ENCODE assay signal across 7 mouse cellular contexts in genomic region chr5:38476861-38477565, GRCm38 (mm10). TPM values are rescaled to one million over a fixed set of nuclear protein-coding genes. Genes with fewer than 3 reads are reported as not detected.
DNase-seq lines count a peak whose midpoint lies in the region; ATAC-seq and TF ChIP-seq lines count a peak whose summit lies in the region.

No protein-coding gene starts in this region.

- no peak for ATAC-seq in midbrain, embryonic 11.5 days (ENCODE audit: low FRiP score)
- ATAC-seq in midbrain, embryonic 13.5 days, result no peak

- peak; percentile 81 for DNase-seq in midbrain, embryonic 11.5 days (ENCODE audit: low spot score, missing footprints)
- DNase-seq in brain, adult 2 months (ENCODE audit: low read depth, low spot score), result peak; percentile 77
- DNase-seq in frontal cortex, postnatal 14 days (ENCODE audit: low spot score in 2 of 2), result peak; percentile 37 to 39
- peak; percentile 56 to 69 for DNase-seq in left cerebral cortex, adult 2 months (ENCODE audit: extremely low spot score in 1 of 2, low spot score in 2 of 2)
- DNase-seq in ovary, adult 18-20 months (ENCODE audit: low spot score), result no peak

- no peaks in the 10 kb centered on the region for H3K27me3 ChIP-seq in midbrain, embryonic 11.5 days (ENCODE audit: control insufficient read depth, insufficient read depth, low read length)
- H3K27me3 ChIP-seq in midbrain, embryonic 13.5 days, result peaks cover 4% of the 10 kb centered on the region; the same call in 1 of the 2 replicates
- no peaks in the 10 kb centered on the region for H3K27me3 ChIP-seq in testis, adult 2 months (ENCODE audit: control insufficient read depth, insufficient read depth, low read length)

- no peaks in the 10 kb centered on the region for H3K36me3 ChIP-seq in midbrain, embryonic 11.5 days (ENCODE audit: control insufficient read depth, insufficient read depth, low read length)
- no peaks in the 10 kb centered on the region for H3K36me3 ChIP-seq in midbrain, embryonic 13.5 days
- H3K36me3 ChIP-seq in testis, adult 2 months (ENCODE audit: control insufficient read depth, insufficient read depth, low read length), result no peaks in the 10 kb centered on the region

- WGBS in midbrain, embryonic 11.5 days, result 86% methylated on average over 25 of the region's 25 CpGs
- 89% methylated on average over 25 of the region's 25 CpGs for WGBS in midbrain, embryonic 13.5 days

- no peak overlapping the region for H3K9ac ChIP-seq in midbrain, embryonic 11.5 days (ENCODE audit: low read length)
- H3K9ac ChIP-seq in midbrain, embryonic 13.5 days (replicated peaks), result no peak overlapping the region

- no peak overlapping the region for H3K27ac ChIP-seq in midbrain, embryonic 11.5 days (ENCODE audit: low read depth, low read length)
- no peak overlapping the region for H3K27ac ChIP-seq in midbrain, embryonic 13.5 days
- no peak overlapping the region for H3K27ac ChIP-seq in left cerebral cortex, adult 2 months
- H3K27ac ChIP-seq in testis, adult 2 months (ENCODE audit: control insufficient read depth, insufficient read depth, low read depth, low read length), result no peak overlapping the region

- no peak overlapping the region for H3K4me2 ChIP-seq in midbrain, embryonic 11.5 days
- H3K4me2 ChIP-seq in midbrain, embryonic 13.5 days (replicated peaks), result no peak overlapping the region

- H3K9me3 ChIP-seq in midbrain, embryonic 11.5 days (ENCODE audit: control insufficient read depth, low read length), result no peaks in the 10 kb centered on the region
- H3K9me3 ChIP-seq in midbrain, embryonic 13.5 days, result no peaks in the 10 kb centered on the region

- H3K4me3 ChIP-seq in midbrain, embryonic 11.5 days (ENCODE audit: low read depth, low read length), result no peak overlapping the region
- no peak overlapping the region for H3K4me3 ChIP-seq in midbrain, embryonic 13.5 days (replicated peaks)
- no peak overlapping the region for H3K4me3 ChIP-seq in left cerebral cortex, adult 2 months
- H3K4me3 ChIP-seq in testis, adult 2 months (ENCODE audit: control insufficient read depth, low read depth, low read length), result peak overlapping the region; percentile 22; the same call in 1 of the 2 replicates

- peak; percentile 71 for TF ChIP-seq CTCF in left cerebral cortex, adult 2 months (IDR thresholded peaks at IDR 0.05)
- peak; percentile 88 for TF ChIP-seq CTCF in testis, adult 2 months (IDR thresholded peaks at IDR 0.05; ENCODE audit: control insufficient read depth, insufficient read depth, insufficient replicate concordance, low read depth, low read length)

- H3K4me1 ChIP-seq in midbrain, embryonic 11.5 days (ENCODE audit: control insufficient read depth, insufficient read depth, low read length), result peaks cover 7% of the 10 kb centered on the region
- peaks cover 14% of the 10 kb centered on the region for H3K4me1 ChIP-seq in midbrain, embryonic 13.5 days (replicated peaks)
- H3K4me1 ChIP-seq in testis, adult 2 months (ENCODE audit: control insufficient read depth, insufficient read depth, low read length), result peaks cover 3% of the 10 kb centered on the region

- TF ChIP-seq POLR2A in testis, adult 2 months (IDR thresholded peaks at IDR 0.05; ENCODE audit: control insufficient read depth, low read depth, low read length), result no peak

- intact Hi-C loops in left cerebral cortex, adult 2 months (cut with DNase I), result loop anchor here (5.0 kb wide), 1 partner anchor 150 kb away; no protein-coding TSS in a partner anchor

RNA-seq across cellular contexts. Expression of gene Slc2a9, which starts 25.9 kb away (rescaled TPM):
- polyA plus RNA-seq in midbrain, embryonic 11.5 days (2014; fragmentation: Nextera tagmentation; extraction: Ambion mirVana), result 0.07 and 0.48 TPM in 2 replicates
- 0.11 and 0.43 TPM in 2 replicates for polyA plus RNA-seq in midbrain, embryonic 13.5 days (2015; fragmentation: Nextera tagmentation; extraction: Ambion mirVana)
- under 1 TPM; 0.37 to 0.95 TPM for total RNA-seq in left cerebral cortex, adult 2 months (2021)
- polyA plus RNA-seq in testis, adult 2 months (2012; rRNA removed), result 0.19 and 0.43 TPM in 2 replicates
